Mouse (Mus musculus): ENCODE measurements around the gene Gm5294. TPM values are rescaled to one million over a fixed set of nuclear protein-coding genes. Genes with fewer than 3 reads are reported as not detected.

Gm5294 gene
- total RNA-seq, 2 experiments from 2014 or later: not detected

GRCm38 (mm10) chr5:138848102-138848501, 28.2 kb downstream of the Gm5294 start:
- peak; percentile 97 for ATAC-seq (replicated peaks; ENCODE audit: poor library complexity)

DNA sequence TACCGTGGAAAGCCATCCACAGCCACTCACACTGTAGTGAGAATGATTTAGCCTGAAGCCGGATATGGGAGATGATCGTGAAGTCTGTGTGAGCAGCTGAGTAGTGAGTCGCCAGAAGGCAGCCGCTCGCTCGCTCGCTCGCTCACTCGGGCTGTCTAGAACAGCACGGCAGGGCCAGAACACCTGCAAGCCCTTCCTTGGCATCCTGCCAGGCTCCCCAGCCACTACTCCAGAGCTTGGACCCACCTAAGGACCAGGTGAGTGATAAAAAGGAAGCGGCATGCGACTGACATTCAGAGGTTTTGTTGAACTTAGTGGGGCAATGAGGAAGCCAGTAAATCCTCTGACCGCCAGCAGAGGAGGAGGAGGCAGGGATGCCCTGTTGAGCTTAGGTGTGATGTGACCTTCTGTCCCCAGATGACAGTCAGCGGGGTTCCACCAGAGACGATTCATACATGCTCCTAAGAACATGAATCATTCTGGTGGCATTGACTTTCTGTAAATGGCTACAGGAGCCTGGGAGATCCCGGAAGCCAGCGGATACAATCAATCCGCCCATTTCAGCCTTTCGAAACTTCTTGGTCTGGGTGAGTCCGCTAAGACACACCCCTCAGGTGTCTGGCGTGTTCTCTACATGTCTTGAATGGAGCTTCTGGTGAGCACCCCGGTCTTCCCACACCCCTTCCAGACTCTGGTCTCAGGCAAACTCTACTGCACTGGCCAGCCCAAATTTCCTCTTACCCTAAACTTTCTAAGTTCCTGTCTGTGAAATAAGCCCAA, 30.0 kb downstream of the Gm5294 start:
- ATAC-seq (replicated peaks; ENCODE audit: poor library complexity): no peak

DNA sequence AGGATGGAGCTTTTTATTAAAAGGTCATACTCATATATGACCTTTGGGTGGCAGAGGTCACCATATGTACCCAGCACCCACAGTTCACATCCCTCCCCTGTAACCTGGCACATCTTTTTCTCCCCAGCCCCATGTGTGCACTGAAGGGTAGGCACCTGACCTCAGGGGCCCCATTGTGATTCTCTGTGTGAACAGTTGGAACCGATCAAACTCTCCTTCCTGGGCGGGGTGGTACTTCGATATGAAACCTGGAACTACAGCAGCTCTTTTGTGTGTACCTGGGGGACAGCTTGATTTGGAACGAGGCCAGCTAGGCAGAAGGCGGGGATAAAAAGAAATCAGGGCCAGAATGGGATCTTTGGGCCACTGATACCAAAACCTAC, 30.6 kb downstream of the Gm5294 start:
- ATAC-seq (replicated peaks; ENCODE audit: poor library complexity): no peak

DNA sequence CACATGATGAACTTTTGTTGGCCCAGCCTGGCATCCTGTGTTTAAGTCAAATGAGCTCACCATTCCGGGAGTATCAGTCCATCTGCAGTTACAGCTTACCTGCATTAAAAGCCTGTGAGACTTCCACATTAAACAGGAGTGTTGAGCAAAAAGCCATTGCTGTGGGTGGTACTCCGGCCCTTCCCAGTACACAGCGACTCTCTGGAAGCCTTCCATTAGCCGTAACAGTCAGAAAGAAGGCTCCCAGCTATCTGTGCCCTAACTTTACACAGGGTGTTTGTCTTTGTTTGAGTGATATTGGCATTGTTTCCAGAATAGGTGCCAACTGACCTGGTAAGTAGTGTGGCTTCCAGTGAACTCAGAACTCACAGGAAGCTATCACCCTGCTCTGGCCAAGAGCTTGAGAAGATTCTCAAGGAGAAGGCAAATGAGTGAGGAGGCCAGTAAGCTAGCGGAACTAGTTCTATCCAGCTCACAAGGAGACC, 31.5 kb downstream of the Gm5294 start:
- no peak for ATAC-seq (replicated peaks; ENCODE audit: poor library complexity)

DNA sequence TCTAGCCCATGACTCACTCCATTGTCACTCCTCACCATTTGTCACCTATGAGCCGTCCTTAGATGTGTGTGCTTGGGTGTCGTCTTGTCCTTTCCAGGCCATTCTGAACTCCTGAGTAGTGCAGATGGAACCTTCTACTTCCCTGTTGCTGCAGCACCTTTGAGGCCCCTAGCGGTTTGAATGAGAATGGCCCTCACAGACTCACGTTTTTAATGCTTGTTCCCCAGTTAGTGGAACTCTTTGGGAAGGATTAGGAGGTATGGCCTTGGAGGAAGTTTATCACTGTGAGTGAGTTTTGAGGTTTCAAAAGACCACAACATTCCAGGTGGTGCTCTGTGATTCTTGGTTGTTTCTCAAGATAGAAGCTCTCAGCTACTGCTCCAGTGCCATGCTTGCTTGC, 32.3 kb downstream of the Gm5294 start:
- ATAC-seq (replicated peaks; ENCODE audit: poor library complexity): no peak

- peak; percentile 58 for ATAC-seq (replicated peaks; ENCODE audit: poor library complexity)
Observed at GRCm38 (mm10) chr5:138853349-138853748, 33.5 kb downstream of the Gm5294 start.

DNA sequence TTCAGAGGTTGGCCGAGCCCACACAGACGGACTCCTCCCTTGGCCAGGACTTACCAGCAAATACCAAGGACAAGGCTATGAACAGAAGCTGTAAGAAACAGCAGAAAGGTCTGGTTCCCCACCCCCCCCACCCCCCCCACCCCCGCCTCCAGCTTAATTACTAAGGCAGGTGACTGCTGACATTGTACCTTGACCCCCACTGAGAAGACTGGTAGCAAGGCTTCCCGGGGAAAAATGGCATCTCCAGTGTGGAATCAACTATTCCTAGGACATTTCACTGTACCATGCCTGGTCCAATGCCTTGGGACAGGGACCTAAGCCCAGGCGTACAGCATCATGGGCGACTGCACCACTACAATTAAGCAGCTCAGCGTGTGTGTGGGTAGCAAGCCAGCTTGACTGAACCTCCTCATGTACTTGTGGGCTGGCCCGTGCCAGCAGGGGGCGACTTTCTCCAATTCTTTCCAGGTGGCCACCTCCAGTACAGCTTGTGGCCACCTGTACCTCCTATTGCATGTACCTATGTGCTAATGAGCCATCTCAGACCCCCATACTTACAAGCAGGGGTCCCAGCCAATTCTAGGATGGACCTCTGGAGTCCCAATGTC, 37.2 kb downstream of the Gm5294 start:
- ATAC-seq (replicated peaks; ENCODE audit: poor library complexity): peak; percentile 77

- no peak for ATAC-seq (replicated peaks; ENCODE audit: poor library complexity)
Observed at GRCm38 (mm10) chr5:138857811-138858251, 38.0 kb downstream of the Gm5294 start.

DNA sequence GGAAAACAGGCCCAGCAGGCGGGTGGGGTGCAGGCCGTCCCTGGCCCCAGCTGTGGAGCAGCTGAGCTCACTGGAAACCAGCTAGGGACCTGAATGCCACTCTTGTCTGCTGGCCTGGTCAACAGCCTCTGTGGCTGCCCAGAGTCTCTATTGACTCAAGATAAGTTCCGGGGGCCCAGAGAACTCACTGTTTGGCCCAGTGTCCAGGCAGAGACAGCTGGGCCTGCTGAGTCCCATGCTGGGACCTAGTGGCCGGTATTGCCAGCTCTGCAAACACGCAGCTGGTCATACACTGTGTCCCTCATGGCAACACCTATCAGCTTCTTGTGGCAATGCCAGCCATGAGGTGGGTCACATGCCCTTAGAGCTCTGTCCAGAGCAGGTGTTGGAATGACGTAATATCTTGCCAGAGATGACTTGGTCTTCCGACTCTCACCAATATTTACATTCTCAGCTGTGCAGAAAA, 43.8 kb downstream of the Gm5294 start:
- no peak for ATAC-seq (replicated peaks; ENCODE audit: poor library complexity)

DNA sequence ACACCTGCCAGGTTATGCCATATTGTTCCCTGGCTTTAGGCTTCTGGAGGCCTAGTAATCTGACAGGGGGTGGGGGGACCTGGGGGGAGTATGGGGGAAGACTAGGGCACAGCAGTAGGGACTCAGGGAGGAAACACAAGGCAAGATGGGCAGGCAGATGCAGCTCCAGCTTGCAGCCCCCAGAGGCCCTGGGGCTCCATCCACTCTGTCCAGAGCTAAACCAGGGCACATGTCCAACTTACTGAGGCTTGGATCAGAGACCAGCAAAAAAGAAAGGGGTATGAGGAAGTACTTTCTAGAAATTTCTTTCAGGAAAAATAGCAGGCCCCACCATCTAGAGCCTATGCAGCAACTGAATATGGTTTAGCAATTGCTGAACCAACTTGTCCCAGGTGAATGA, 44.3 kb downstream of the Gm5294 start:
- ATAC-seq (replicated peaks; ENCODE audit: poor library complexity): no peak

- no peak for ATAC-seq (replicated peaks; ENCODE audit: poor library complexity)
Observed at GRCm38 (mm10) chr5:138864880-138865279, 45.0 kb downstream of the Gm5294 start.

GRCm38 (mm10) chr5:138865637-138866036, 45.8 kb downstream of the Gm5294 start:
- ATAC-seq (replicated peaks; ENCODE audit: poor library complexity): peak; percentile 54

Other genes with a start within 250 kb of the Gm5294 start
- gene Zfp68, start 200.3 kb upstream of the Gm5294 start, total RNA-seq (2015): 47.1 and 48.9 TPM in 2 replicates
- 62.8 and 69.4 TPM in 2 replicates for gene Zfp68, start 200.3 kb upstream of the Gm5294 start, total RNA-seq (2017)
- gene A430033K04Rik, start 197.2 kb upstream of the Gm5294 start, total RNA-seq (2015): 6.4 and 8.2 TPM in 2 replicates
- gene A430033K04Rik, start 197.2 kb upstream of the Gm5294 start, total RNA-seq (2017): 10.0 and 13.6 TPM in 2 replicates
- gene Fam20c, start 65.6 kb upstream of the Gm5294 start, total RNA-seq (2015): 2.0 and 3.4 TPM in 2 replicates
- 2.5 and 6.3 TPM in 2 replicates for gene Fam20c, start 65.6 kb upstream of the Gm5294 start, total RNA-seq (2017)
- gene Pdgfa, start 177.3 kb downstream of the Gm5294 start, total RNA-seq (2015): 0.25 and 0.71 TPM in 2 replicates
- gene Pdgfa, start 177.3 kb downstream of the Gm5294 start, total RNA-seq (2017): 1.3 TPM in 1 of 2 replicates, not detected in the other